Mouse (Mus musculus) heart, embryonic 11.5 days (tissue): ENCODE measurements around the gene 4933414I15Rik. TPM values are rescaled to one million over a fixed set of nuclear protein-coding genes. Genes with fewer than 3 reads are reported as not detected.

Experiments used
- ATAC-seq: fragments of 200-750 bp; cut with Nextera tagmentation; replicated peaks from 2 replicates; pipeline ENCODE4 v1.8.0; 2017; ENCODE audit warnings: moderate library complexity; ENCODE audit not compliant: insufficient number of reproducible peaks, low FRiP score, low TSS enrichment
- H3K27ac ChIP-seq: fragments of 300-500 bp; sonication (generic); 2 replicates; pipeline ENCODE4 v1.5.1; 2014; ENCODE audit warnings: mild to moderate bottlenecking, low read depth, low read length
- H3K27me3 ChIP-seq: fragments of 300-500 bp; sonication (generic); 2 replicates; pipeline ENCODE4 v1.6.1; 2014; ENCODE audit warnings: mild to moderate bottlenecking, low read length, mixed read lengths; ENCODE audit not compliant: control insufficient read depth, insufficient read depth
- H3K36me3 ChIP-seq: fragments of 300-500 bp; sonication (generic); 2 replicates; pipeline ENCODE4 v1.6.1; 2014; ENCODE audit warnings: mild to moderate bottlenecking, low read length, moderate library complexity, mixed read lengths; ENCODE audit not compliant: control insufficient read depth, insufficient read depth
- H3K4me1 ChIP-seq: fragments of 300-500 bp; sonication (generic); 2 replicates; pipeline ENCODE4 v1.6.1; 2014; ENCODE audit warnings: low read length; ENCODE audit not compliant: control insufficient read depth, insufficient read depth
- H3K4me2 ChIP-seq: fragments of 300-500 bp; sonication (generic); 2 replicates; pipeline ENCODE4 v1.6.1; 2014; ENCODE audit warnings: mild to moderate bottlenecking, moderate library complexity
- H3K4me3 ChIP-seq: fragments of 300-500 bp; sonication (generic); 2 replicates; pipeline ENCODE4 v1.5.1; 2014; ENCODE audit warnings: low read depth, low read length
- H3K9ac ChIP-seq: fragments of 300-500 bp; sonication (generic); 2 replicates; pipeline ENCODE4 v1.6.1; 2014; ENCODE audit warnings: mild to moderate bottlenecking, low read depth, low read length, moderate library complexity
- H3K9me3 ChIP-seq: fragments of 300-500 bp; sonication (generic); replicated peaks from 2 replicates; pipeline ENCODE4 v1.6.1; 2016; ENCODE audit warnings: low read length; ENCODE audit not compliant: control insufficient read depth
- WGBS: fragments of 180-500 bp; shearing (Covaris S2); extraction: QIAGEN DNeasy Blood & Tissue Kit; methylation state at CpG from one replicate; pipeline ENCODE4 v1.1.7; 2014; ENCODE audit not compliant: insufficient replicate concordance; 5-methylcytosine and 5-hydroxymethylcytosine counted together
- polyA plus RNA-seq: library from polyadenylated mRNA; unstranded; fragments of >200 nt; fragmentation: Nextera tagmentation; extraction: Ambion mirVana; gene quantifications from 2 replicates; pipeline ENCODE4 v1.2.1, GENCODE M21; 2014

Gene 4933414I15Rik
- polyA plus RNA-seq = not detected in 2 replicates

GRCm38 (mm10) chr11:50943506-50943905 is at the start of gene 4933414I15Rik:
Gene 4933414I15Rik, minus strand, starts transcription at chr11:50943765.
- Histone ChIP-seq H3K36me3 (no peaks in the 10 kb centered on the region), H3K27me3 (0 out of 2 replicates have a peak, but pooled peaks cover 7% of the 10 kb centered on the region), H3K9me3 (no peaks in the 10 kb centered on the region), H3K4me1 (no peaks in the 10 kb centered on the region), H3K9ac (no peak within 1 kb of the TSS), H3K4me2 (no peak within 1 kb of the TSS), H3K27ac (no peak within 1 kb of the TSS), H3K4me3 (no peak within 1 kb of the TSS)
- no peak for ATAC-seq
- WGBS = 65% methylated on average over 14 of the region's 14 CpGs

- 64% methylated on average over 5 of the region's 5 CpGs for WGBS
- H3K27me3 ChIP-seq = peaks cover 12% of the 10 kb centered on the region; the same call in 1 of the 2 replicates
- H3K4me2 ChIP-seq = no peak within 1 kb of the TSS
- H3K4me1 ChIP-seq = no peaks in the 10 kb centered on the region
- ATAC-seq = no peak
- no peaks in the 10 kb centered on the region for H3K36me3 ChIP-seq
- no peak within 1 kb of the TSS for H3K27ac ChIP-seq
- no peaks in the 10 kb centered on the region for H3K9me3 ChIP-seq
- H3K9ac ChIP-seq = no peak within 1 kb of the TSS
- no peak within 1 kb of the TSS for H3K4me3 ChIP-seq
Measured at GRCm38 (mm10) chr11:50981667-50982066, 38.1 kb upstream of the 4933414I15Rik start, which contains the start of gene Olfr1377. Gene Olfr1377, plus strand, starts transcription at chr11:50981967.

DNA sequence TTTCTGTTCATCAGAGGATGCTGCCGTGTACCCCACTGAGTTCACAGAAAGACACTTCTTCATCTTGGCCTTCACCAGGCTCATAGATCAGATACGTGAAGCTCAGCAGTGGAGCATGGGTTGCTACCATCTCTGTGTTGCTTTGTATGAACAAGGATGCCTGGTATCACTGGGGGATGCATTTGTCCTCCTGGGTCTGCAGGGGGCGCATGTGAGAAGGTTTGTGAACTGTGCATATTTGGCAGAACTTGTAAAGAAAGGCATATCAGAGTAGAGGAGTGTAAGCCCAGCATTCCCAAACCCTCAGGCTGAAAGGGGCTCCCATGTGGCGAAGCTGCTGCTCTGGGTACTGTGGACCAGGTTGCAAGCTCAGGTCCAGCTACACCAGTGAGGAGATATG is 33.7 kb upstream of the 4933414I15Rik start:
- Histone ChIP-seq H3K4me2 (no peak overlapping the region), H3K27ac (no peak overlapping the region), H3K4me3 (no peak overlapping the region), H3K9ac (no peak overlapping the region), H3K27me3 (peaks cover 9% of the 10 kb centered on the region; the same call in 1 of the 2 replicates), H3K9me3 (no peaks in the 10 kb centered on the region), H3K4me1 (no peaks in the 10 kb centered on the region), H3K36me3 (no peaks in the 10 kb centered on the region)
- WGBS = 64% methylated on average over 4 of the region's 4 CpGs
- no peak for ATAC-seq

DNA sequence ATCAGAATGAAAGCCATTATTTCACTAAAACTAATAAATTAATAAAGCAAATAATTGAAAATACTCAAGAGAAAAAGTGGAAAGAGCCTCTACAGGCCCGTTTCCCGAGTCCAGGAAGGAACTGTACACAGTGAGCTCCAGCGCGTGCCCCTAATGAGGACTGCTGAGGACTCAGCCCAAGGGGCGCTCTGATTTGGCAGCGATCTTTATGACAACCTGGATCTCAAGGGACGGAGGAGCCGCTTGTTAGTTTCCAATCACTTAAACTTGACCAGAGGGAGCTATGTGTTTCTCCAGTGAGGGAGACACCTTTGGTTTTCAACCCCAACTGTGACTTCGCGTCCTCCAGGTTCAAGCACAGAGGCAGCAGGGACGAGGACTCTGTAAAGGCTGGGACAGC is 22.7 kb upstream of the 4933414I15Rik start, which contains the start of gene Olfr1378:
Olfr1378 (plus strand) TSS at position 301 of the 400 bp plus-strand sequence.
- Histone ChIP-seq H3K27me3 (0 out of 2 replicates have a peak, but pooled peaks cover 2% of the 10 kb centered on the region), H3K27ac (no peak within 1 kb of the TSS), H3K36me3 (no peaks in the 10 kb centered on the region), H3K4me1 (no peaks in the 10 kb centered on the region), H3K4me3 (no peak within 1 kb of the TSS), H3K9me3 (no peaks in the 10 kb centered on the region), H3K9ac (no peak within 1 kb of the TSS), H3K4me2 (no peak within 1 kb of the TSS)
- WGBS = 85% methylated on average over 11 of the region's 11 CpGs
- no peak for ATAC-seq

GRCm38 (mm10) chr11:50964886-50965285 is 21.3 kb upstream of the 4933414I15Rik start:
- Histone ChIP-seq H3K4me3 (no peak overlapping the region), H3K4me1 (no peaks in the 10 kb centered on the region), H3K4me2 (no peak overlapping the region), H3K9ac (no peak overlapping the region), H3K27me3 (0 out of 2 replicates have a peak, but pooled peaks cover 2% of the 10 kb centered on the region), H3K27ac (no peak overlapping the region), H3K9me3 (no peaks in the 10 kb centered on the region), H3K36me3 (no peaks in the 10 kb centered on the region)
- no peak for ATAC-seq
- WGBS = 68% methylated on average over 2 of the region's 2 CpGs

DNA sequence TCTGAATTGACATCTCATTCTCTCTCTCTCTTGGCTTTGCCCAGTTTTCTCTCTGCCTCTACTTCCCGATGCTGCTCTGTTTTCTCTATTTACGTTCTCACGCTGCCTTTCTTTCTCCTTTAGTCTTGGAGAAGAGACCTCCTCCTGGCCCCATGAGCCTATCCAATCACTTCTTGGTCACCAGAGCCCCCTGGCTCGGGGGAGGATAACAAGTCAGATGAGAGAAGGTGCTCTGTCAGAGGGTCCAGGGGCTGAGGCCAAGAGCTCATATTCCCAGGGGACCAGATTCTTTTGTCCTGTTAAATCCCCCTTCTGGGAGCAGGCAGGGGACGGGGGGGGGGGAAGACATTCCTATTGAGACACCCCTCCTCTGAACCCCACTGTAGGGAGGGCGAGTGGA is 10.1 kb upstream of the 4933414I15Rik start, which contains the start of gene Prop1:
Prop1 (minus strand) TSS at position 101 of the 400 bp plus-strand sequence.
- no peak within 1 kb of the TSS for H3K9ac ChIP-seq
- ATAC-seq = no peak
- H3K4me3 ChIP-seq = no peak within 1 kb of the TSS
- WGBS = 69% methylated on average over 6 of the region's 6 CpGs
- no peak within 1 kb of the TSS for H3K27ac ChIP-seq
- H3K9me3 ChIP-seq = no peaks in the 10 kb centered on the region
- no peak within 1 kb of the TSS for H3K4me2 ChIP-seq
- H3K36me3 ChIP-seq = no peaks in the 10 kb centered on the region
- H3K27me3 ChIP-seq = peaks cover 2% of the 10 kb centered on the region
- no peaks in the 10 kb centered on the region for H3K4me1 ChIP-seq

- Histone ChIP-seq H3K9ac (no peak overlapping the region), H3K36me3 (no peaks in the 10 kb centered on the region), H3K27me3 (peaks cover 2% of the 10 kb centered on the region), H3K27ac (no peak overlapping the region), H3K4me2 (no peak overlapping the region), H3K9me3 (no peaks in the 10 kb centered on the region), H3K4me3 (no peak overlapping the region), H3K4me1 (no peaks in the 10 kb centered on the region)
- WGBS = 60% methylated on average over 14 of the region's 14 CpGs
- ATAC-seq = no peak
Measured at GRCm38 (mm10) chr11:50952290-50952689, 8.7 kb upstream of the 4933414I15Rik start.

DNA sequence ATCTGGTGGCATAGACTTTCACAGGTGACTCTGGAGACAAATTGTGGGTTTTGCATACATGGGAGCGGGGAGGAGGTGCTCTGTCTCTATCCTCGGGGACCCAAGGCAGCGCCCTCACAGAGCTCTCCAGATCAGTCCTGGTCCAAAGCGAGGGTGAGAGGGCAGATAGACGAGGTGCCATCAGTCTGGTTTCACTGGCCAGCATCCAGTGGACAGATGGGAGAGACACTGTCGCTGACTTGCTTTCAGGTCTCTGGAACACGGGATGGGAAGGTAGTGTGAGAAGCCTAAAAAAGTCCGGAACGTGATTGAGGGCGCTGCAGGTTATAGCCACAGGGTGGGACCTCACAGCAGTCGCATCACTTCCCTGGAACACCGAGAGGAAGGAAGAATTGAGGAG is 1.2 kb downstream of the 4933414I15Rik start:
- Histone ChIP-seq H3K36me3 (no peaks in the 10 kb centered on the region), H3K4me1 (no peaks in the 10 kb centered on the region), H3K9ac (no peak overlapping the region), H3K4me3 (no peak overlapping the region), H3K4me2 (no peak overlapping the region), H3K9me3 (no peaks in the 10 kb centered on the region), H3K27ac (no peak overlapping the region), H3K27me3 (0 out of 2 replicates have a peak, but pooled peaks cover 7% of the 10 kb centered on the region)
- no peak for ATAC-seq
- WGBS = 63% methylated on average over 12 of the region's 12 CpGs
